Mouse (Mus musculus) urinary bladder, postnatal 14 days (tissue): ENCODE measurements around the gene Zmym6.

Experiments
- DNase-seq: peaks from one replicate; pipeline ENCODE4 v3.0.0; 2021; ENCODE audit warnings: low spot score

Gene Zmym6

GRCm38 (mm10) chr4:127124331-127124730, 47.1 kb downstream of the Zmym6 start:
- DNase-seq = no peak

GRCm38 (mm10) chr4:127125834-127126463, 48.8 kb downstream of the Zmym6 start:
- peak; percentile 93 for DNase-seq

GRCm38 (mm10) chr4:127134687-127135086, 57.5 kb downstream of the Zmym6 start:
- no peak for DNase-seq

- DNase-seq = no peak
Observed at GRCm38 (mm10) chr4:127137591-127137990, 60.4 kb downstream of the Zmym6 start.

- no peak for DNase-seq
Observed at GRCm38 (mm10) chr4:127138486-127138885, 61.3 kb downstream of the Zmym6 start.

GRCm38 (mm10) chr4:127150031-127150430, 72.8 kb downstream of the Zmym6 start:
- DNase-seq = no peak

- no peak for DNase-seq
Observed at GRCm38 (mm10) chr4:127153345-127153744, 76.2 kb downstream of the Zmym6 start.

- no peak for DNase-seq
Observed at GRCm38 (mm10) chr4:127155757-127156156, 78.6 kb downstream of the Zmym6 start.

GRCm38 (mm10) chr4:127157746-127158145, 80.6 kb downstream of the Zmym6 start:
- no peak for DNase-seq

- no peak for DNase-seq
Observed at GRCm38 (mm10) chr4:127163926-127164325, 86.7 kb downstream of the Zmym6 start.

- DNase-seq = no peak
Observed at GRCm38 (mm10) chr4:127167096-127167495, 89.9 kb downstream of the Zmym6 start.

GRCm38 (mm10) chr4:127167731-127168130, 90.5 kb downstream of the Zmym6 start:
- DNase-seq = no peak

GRCm38 (mm10) chr4:127168211-127168913, 91.2 kb downstream of the Zmym6 start:
- DNase-seq = peak; percentile 6

GRCm38 (mm10) chr4:127168914-127169345, 91.7 kb downstream of the Zmym6 start, which contains the start of gene Dlgap3:
Gene Dlgap3 (plus strand): TSS chr4:127169204.
- DNase-seq = no peak

- DNase-seq = no peak
Observed at GRCm38 (mm10) chr4:127169346-127170221, 92.4 kb downstream of the Zmym6 start.

- no peak for DNase-seq
Observed at GRCm38 (mm10) chr4:127170866-127171265, 93.7 kb downstream of the Zmym6 start.

- no peak for DNase-seq
Observed at GRCm38 (mm10) chr4:127171341-127171905, 94.2 kb downstream of the Zmym6 start.

- no peak for DNase-seq
Observed at GRCm38 (mm10) chr4:127172119-127172518, 94.9 kb downstream of the Zmym6 start.

- DNase-seq = no peak
Observed at GRCm38 (mm10) chr4:127172614-127173013, 95.4 kb downstream of the Zmym6 start.

GRCm38 (mm10) chr4:127173461-127173860, 96.3 kb downstream of the Zmym6 start:
- peak; percentile 65 for DNase-seq
